Mouse (Mus musculus) myocyte (in vitro differentiated cells): ENCODE measurements at regions not wholly inside any gene's neighbourhood (a gene's known extent, or its start where the extent isn't known, plus 50 kb on each side); places are given as distances from the start of the nearest gene placed in this dataset.

ENCODE experiments used
- CEBPB ChIP-seq: IDR thresholded peaks from 2 replicates; pipeline ENCODE4 v1.6.1; 2011; ENCODE audit warnings: mild to moderate bottlenecking, moderate library complexity; ENCODE audit not compliant: poor library complexity, insufficient read depth, severe bottlenecking
- E2F4 ChIP-seq: IDR thresholded peaks from one replicate; pipeline ENCODE4 v1.6.1; 2011; ENCODE audit warnings: mild to moderate bottlenecking, control low read depth, moderate library complexity; ENCODE audit not compliant: insufficient read depth
- MAX ChIP-seq: IDR thresholded peaks from one replicate; pipeline ENCODE4 v1.6.1; 2011; ENCODE audit warnings: low read depth, mild to moderate bottlenecking, control low read depth
- POLR2A ChIP-seq: IDR thresholded peaks from one replicate; pipeline ENCODE4 v1.6.1; 2011; ENCODE audit warnings: low read depth, mild to moderate bottlenecking, control low read depth, moderate library complexity; ENCODE audit not compliant: insufficient read length
- POLR2AphosphoS2 ChIP-seq: IDR thresholded peaks from one replicate; pipeline ENCODE4 v1.6.1; 2011; ENCODE audit warnings: low read depth, control low read depth; ENCODE audit not compliant: insufficient read length
- SRF ChIP-seq: IDR thresholded peaks from one replicate; pipeline ENCODE4 v1.6.1; 2011; ENCODE audit warnings: low read depth; ENCODE audit not compliant: control insufficient read depth, insufficient read length
- TCF12 ChIP-seq: IDR thresholded peaks from one replicate; pipeline ENCODE4 v1.6.1; 2011; ENCODE audit warnings: mild to moderate bottlenecking, control low read depth; ENCODE audit not compliant: poor library complexity, insufficient read depth, severe bottlenecking
- TCF3 ChIP-seq: IDR thresholded peaks from one replicate; pipeline ENCODE4 v1.6.1; 2011; ENCODE audit warnings: low read depth, control low read depth; ENCODE audit not compliant: insufficient read length
- USF1 ChIP-seq: IDR thresholded peaks from one replicate; pipeline ENCODE4 v1.6.1; 2011; ENCODE audit warnings: low read depth, mild to moderate bottlenecking, control low read depth, moderate library complexity

- TF ChIP-seq USF1 (no peak), POLR2A (no peak), SRF (no peak), CEBPB (no peak), MAX (no peak), POLR2AphosphoS2 (no peak), TCF12 (no peak), TCF3 (no peak), E2F4 (no peak)
These were observed 275.6 kb upstream of the Nfe2l3 start for GRCm38 (mm10) chr6:51156836-51157370.
